Mouse (Mus musculus): ENCODE measurements around the gene Slc25a24. TPM values are rescaled to one million over a fixed set of nuclear protein-coding genes. Genes with fewer than 3 reads are reported as not detected.

The Slc25a24 gene
- polyA plus RNA-seq, 1 experiment from 2014 or later: 30.0 TPM

DNA sequence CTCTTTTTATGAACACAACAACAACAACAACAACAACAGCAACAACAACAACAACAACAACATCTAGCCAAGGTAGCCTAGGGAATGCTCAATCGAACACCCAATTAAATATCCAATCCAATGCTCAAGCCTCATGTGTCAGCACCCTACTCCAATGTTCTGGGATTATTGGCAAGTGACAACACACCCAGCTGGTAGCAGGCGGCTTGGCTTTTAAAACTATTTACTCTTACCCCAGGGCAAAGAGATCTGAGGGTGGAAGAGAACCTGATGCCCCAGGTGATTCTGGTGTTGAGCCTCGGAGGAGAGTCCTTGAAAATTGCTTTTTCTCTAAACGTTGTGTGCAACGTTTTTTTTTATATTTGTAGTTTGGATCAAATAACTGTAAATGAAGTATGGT is 51.4 kb downstream of the Slc25a24 start:
- H3K9me3 ChIP-seq (replicated peaks): no peaks in the 10 kb centered on the region
- H3K4me1 ChIP-seq: no peaks in the 10 kb centered on the region
- H3K4me3 ChIP-seq: no peak overlapping the region
- H3K27me3 ChIP-seq: no peaks in the 10 kb centered on the region
- no peak for ATAC-seq (ENCODE audit: low FRiP score)
- no peaks in the 10 kb centered on the region for H3K36me3 ChIP-seq
- 81% methylated on average over 5 of the region's 5 CpGs for WGBS
- no peak overlapping the region for H3K27ac ChIP-seq
- H3K9ac ChIP-seq: no peak overlapping the region
- no peak overlapping the region for H3K4me2 ChIP-seq (replicated peaks)

DNA sequence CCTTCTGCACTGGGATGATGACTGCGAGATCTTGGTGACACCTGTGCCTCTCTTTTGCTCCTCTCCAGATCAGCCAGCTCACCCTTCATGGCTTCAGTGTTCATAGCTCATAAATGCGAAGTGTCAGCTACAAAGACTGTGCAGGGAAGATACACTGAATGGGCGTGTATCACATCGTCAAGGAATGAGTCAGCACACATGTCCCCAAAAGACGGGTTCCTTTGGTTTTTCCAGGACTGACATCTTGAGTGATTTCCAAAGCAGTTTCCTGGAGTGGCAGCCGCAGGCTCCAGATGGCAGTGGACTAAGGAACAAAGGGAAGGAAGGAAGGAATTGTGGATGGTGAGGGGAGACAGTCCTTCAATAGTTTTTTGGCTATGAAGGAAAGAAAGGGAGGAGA is 55.8 kb downstream of the Slc25a24 start:
- Histone ChIP-seq H3K36me3 (no peaks in the 10 kb centered on the region), H3K9me3 (replicated peaks) (no peaks in the 10 kb centered on the region), H3K4me2 (replicated peaks) (no peak overlapping the region), H3K27ac (no peak overlapping the region), H3K9ac (no peak overlapping the region), H3K4me1 (no peaks in the 10 kb centered on the region), H3K27me3 (no peaks in the 10 kb centered on the region), H3K4me3 (no peak overlapping the region)
- WGBS: 41% methylated on average over 6 of the region's 6 CpGs
- no peak for ATAC-seq (ENCODE audit: low FRiP score)

GRCm38 (mm10) chr3:109179528-109180076 is 56.7 kb downstream of the Slc25a24 start:
- Histone ChIP-seq H3K27me3 (no peaks in the 10 kb centered on the region), H3K4me2 (replicated peaks) (no peak overlapping the region), H3K27ac (no peak overlapping the region), H3K9me3 (replicated peaks) (no peaks in the 10 kb centered on the region), H3K9ac (no peak overlapping the region), H3K4me1 (no peaks in the 10 kb centered on the region), H3K36me3 (no peaks in the 10 kb centered on the region), H3K4me3 (no peak overlapping the region)
- ATAC-seq (ENCODE audit: low FRiP score): no peak
- 69% methylated on average over 6 of the region's 6 CpGs for WGBS

GRCm38 (mm10) chr3:109196166-109196565 is 73.2 kb downstream of the Slc25a24 start:
- Histone ChIP-seq H3K4me3 (no peak overlapping the region), H3K4me2 (replicated peaks) (no peak overlapping the region), H3K27me3 (no peaks in the 10 kb centered on the region), H3K4me1 (no peaks in the 10 kb centered on the region), H3K27ac (no peak overlapping the region), H3K36me3 (no peaks in the 10 kb centered on the region), H3K9me3 (replicated peaks) (no peaks in the 10 kb centered on the region), H3K9ac (no peak overlapping the region)
- 87% methylated on average over 2 of the region's 2 CpGs for WGBS
- ATAC-seq (ENCODE audit: low FRiP score): no peak

- no peaks in the 10 kb centered on the region for H3K4me1 ChIP-seq
- H3K9me3 ChIP-seq (replicated peaks): no peaks in the 10 kb centered on the region
- H3K4me3 ChIP-seq: no peak overlapping the region
- H3K27me3 ChIP-seq: no peaks in the 10 kb centered on the region
- no peak overlapping the region for H3K9ac ChIP-seq
- 84% methylated on average over 1 of the region's 1 CpGs for WGBS
- no peak for ATAC-seq (ENCODE audit: low FRiP score)
- H3K36me3 ChIP-seq: no peaks in the 10 kb centered on the region
- no peak overlapping the region for H3K27ac ChIP-seq
- H3K4me2 ChIP-seq (replicated peaks): no peak overlapping the region
These were observed 76.3 kb downstream of the Slc25a24 start for GRCm38 (mm10) chr3:109199280-109199679.

- H3K4me1 ChIP-seq: no peaks in the 10 kb centered on the region
- no peak for ATAC-seq (ENCODE audit: low FRiP score)
- WGBS: 85% methylated on average over 3 of the region's 3 CpGs
- H3K4me3 ChIP-seq: no peak overlapping the region
- H3K27ac ChIP-seq: no peak overlapping the region
- no peak overlapping the region for H3K4me2 ChIP-seq (replicated peaks)
- no peak overlapping the region for H3K9ac ChIP-seq
- no peaks in the 10 kb centered on the region for H3K27me3 ChIP-seq
- H3K9me3 ChIP-seq (replicated peaks): no peaks in the 10 kb centered on the region
- no peaks in the 10 kb centered on the region for H3K36me3 ChIP-seq
These were observed 89.4 kb downstream of the Slc25a24 start for GRCm38 (mm10) chr3:109212322-109212721.

GRCm38 (mm10) chr3:109216352-109216751 is 93.4 kb downstream of the Slc25a24 start:
- no peaks in the 10 kb centered on the region for H3K9me3 ChIP-seq (replicated peaks)
- H3K27me3 ChIP-seq: no peaks in the 10 kb centered on the region
- no peak overlapping the region for H3K9ac ChIP-seq
- no peak overlapping the region for H3K27ac ChIP-seq
- ATAC-seq (ENCODE audit: low FRiP score): no peak
- no peaks in the 10 kb centered on the region for H3K36me3 ChIP-seq
- H3K4me2 ChIP-seq (replicated peaks): no peak overlapping the region
- no peaks in the 10 kb centered on the region for H3K4me1 ChIP-seq
- H3K4me3 ChIP-seq: no peak overlapping the region

Other genes starting within 250 kb of the Slc25a24 start
- gene Fndc7, start 233.1 kb upstream of the Slc25a24 start, polyA plus RNA-seq (2016; fragmentation: Nextera tagmentation; extraction: Ambion mirVana): 0.12 and 0.22 TPM in 2 replicates
- 87.6 and 103 TPM in 2 replicates for gene Prpf38b, start 211.4 kb upstream of the Slc25a24 start, polyA plus RNA-seq (2016; fragmentation: Nextera tagmentation; extraction: Ambion mirVana)
- gene Henmt1, start 183.3 kb upstream of the Slc25a24 start, polyA plus RNA-seq (2016; fragmentation: Nextera tagmentation; extraction: Ambion mirVana): 0.99 and 1.4 TPM in 2 replicates
- not detected in 2 replicates for gene Gm9857, start 182.7 kb upstream of the Slc25a24 start, polyA plus RNA-seq (2016; fragmentation: Nextera tagmentation; extraction: Ambion mirVana)
- gene Fam102b, start 95.5 kb upstream of the Slc25a24 start, polyA plus RNA-seq (2016; fragmentation: Nextera tagmentation; extraction: Ambion mirVana): 17.1 and 20.6 TPM in 2 replicates
- gene Slc25a54, start 42.7 kb upstream of the Slc25a24 start, polyA plus RNA-seq (2016; fragmentation: Nextera tagmentation; extraction: Ambion mirVana): not detected in 2 replicates
- gene Vav3, start 217.5 kb downstream of the Slc25a24 start, polyA plus RNA-seq (2016; fragmentation: Nextera tagmentation; extraction: Ambion mirVana): 24.0 and 26.3 TPM in 2 replicates

Measured in hindbrain, embryonic 12.5 days (tissue).